Mouse (Mus musculus): ENCODE measurements around the gene Tnrc6c.

The Tnrc6c gene

GRCm38 (mm10) chr11:117638386-117638785 is 15.7 kb upstream of the Tnrc6c start:
- DNase-seq (ENCODE audit: low spot score in 2 of 2): no peak

DNA sequence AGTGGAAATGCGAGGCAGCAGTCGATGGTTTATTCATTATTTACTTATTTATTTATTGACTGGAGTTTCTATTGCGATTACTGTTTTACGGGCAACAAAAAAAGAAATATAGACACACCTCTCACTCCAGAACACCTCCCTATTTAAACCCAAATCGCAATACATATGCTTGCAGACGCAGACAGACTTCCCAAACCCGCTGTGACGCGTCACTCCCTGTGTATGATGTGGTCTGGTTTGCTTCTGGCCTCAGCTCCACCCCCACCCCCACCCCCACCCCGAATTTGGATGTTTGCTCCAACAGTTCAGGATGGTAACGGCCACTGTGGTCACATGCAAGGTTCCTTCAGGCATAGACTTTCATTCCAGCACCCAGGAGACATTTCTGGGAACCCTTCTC is 15.3 kb upstream of the Tnrc6c start:
- DNase-seq (ENCODE audit: low spot score in 2 of 2): no peak

- DNase-seq (ENCODE audit: low spot score in 2 of 2): peak; percentile 71 to 73
Observed at GRCm38 (mm10) chr11:117639331-117639970, 14.6 kb upstream of the Tnrc6c start.

DNA sequence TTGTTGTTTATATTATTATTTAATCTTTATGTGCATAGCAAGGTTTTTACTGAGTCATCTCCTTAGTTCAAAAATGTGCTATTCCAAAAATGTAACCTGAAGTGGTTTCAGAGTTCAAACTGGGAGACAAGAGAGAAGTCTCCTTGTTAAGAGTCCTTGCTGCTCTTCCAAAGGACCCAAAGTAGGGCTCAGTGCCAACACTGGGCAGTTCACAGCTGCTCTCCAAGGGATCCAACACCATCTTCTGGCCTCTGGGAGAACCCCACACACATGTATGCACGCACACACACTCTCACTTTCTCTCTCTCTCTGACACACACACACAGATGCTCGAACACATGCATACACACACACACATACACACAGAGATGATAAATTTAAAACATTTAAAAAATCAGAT is 11.9 kb upstream of the Tnrc6c start:
- DNase-seq (ENCODE audit: low spot score in 2 of 2): no peak

DNA sequence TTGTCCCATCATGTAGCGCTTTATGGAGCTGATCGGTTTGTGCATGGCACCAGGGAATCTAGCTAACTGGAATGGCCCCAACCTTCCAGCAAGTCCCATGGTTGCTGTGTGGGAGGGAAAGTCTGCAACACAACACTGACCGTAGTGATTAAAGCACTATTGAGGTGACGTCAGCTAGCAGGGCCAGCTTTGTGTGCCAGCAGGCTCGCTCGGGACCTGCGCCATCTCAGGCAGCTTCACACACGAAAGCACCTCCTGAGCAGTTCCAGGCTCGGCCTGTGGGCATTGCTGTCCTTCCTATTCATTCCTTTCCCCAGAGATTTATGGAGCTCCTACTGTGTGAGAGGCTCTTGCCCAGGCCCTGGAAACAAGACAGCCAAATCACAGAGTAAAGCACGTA is 10.8 kb upstream of the Tnrc6c start:
- no peak for DNase-seq (ENCODE audit: low spot score in 2 of 2)

DNA sequence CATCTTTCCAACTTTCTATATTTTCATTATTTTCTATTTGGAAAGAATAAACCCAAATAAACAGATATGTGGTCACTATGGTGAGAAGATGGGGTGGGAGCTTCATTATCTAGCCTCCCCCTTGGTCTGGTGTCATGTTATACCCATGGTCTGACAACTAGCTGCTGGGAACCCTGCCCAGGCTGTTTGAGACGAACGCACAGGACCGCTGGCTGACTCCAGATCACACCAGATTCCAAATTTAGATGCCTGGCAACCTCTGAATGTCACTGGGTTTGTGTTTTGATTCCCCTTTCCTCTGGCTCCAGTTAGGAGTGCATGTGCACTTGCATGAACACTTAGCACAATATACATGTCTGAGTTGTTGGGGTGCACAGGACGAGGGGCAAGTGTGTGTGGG is 7.3 kb upstream of the Tnrc6c start:
- DNase-seq (ENCODE audit: low spot score in 2 of 2): no peak

- no peak for DNase-seq (ENCODE audit: low spot score in 2 of 2)
Observed at GRCm38 (mm10) chr11:117648005-117648404, 6.1 kb upstream of the Tnrc6c start.

DNA sequence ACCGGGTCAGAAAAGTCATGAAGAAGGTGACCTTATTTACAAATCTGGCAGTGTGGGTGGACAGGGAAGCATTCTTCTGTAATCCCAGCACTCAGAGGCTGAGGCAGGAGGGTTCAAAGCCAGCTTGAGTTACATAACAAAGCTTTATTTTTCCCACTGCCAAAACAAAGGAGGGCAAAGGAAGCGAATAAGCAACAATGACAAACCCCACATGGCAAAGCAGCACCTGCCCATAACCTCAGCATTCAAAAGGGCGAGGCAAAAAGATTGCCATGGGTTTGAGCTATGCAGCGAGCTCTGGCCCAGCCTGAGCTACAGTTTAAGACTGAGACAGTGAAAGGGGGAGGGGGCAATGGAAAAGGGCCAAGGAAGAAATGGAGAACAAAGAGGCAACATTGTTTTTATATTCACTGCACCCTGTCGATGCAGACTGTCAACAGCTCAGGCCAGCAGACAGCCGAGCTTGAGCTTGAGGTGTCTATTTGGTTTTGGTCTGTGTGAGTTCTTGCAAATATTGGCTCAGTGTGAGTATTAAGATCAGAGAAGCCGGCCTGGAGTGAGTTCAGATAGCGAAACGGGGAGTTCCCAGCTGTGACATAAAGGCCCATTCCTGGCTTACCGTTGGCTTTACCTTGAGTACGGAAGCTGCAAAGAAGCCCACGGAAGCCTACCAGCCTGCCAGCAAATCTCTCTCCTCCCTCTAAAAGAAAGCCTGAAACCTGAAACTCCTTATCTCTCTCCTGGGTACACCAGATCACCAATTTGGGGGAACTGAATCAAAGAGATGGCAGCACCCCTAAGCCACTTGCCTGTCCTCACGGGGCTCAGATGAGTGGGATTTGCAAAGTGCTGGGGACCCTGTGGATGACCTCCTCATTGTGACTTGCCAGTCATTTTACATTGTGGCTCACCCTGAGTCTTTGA is 3.1 kb upstream of the Tnrc6c start:
- DNase-seq (ENCODE audit: low spot score in 2 of 2): no peak

GRCm38 (mm10) chr11:117652907-117653306 is 1.2 kb upstream of the Tnrc6c start:
- no peak for DNase-seq (ENCODE audit: low spot score in 2 of 2)

- peak; percentile 98 to 100 for DNase-seq (ENCODE audit: low spot score in 2 of 2)
Observed at GRCm38 (mm10) chr11:117654380-117654924, 363 bp downstream of the Tnrc6c start.

DNA sequence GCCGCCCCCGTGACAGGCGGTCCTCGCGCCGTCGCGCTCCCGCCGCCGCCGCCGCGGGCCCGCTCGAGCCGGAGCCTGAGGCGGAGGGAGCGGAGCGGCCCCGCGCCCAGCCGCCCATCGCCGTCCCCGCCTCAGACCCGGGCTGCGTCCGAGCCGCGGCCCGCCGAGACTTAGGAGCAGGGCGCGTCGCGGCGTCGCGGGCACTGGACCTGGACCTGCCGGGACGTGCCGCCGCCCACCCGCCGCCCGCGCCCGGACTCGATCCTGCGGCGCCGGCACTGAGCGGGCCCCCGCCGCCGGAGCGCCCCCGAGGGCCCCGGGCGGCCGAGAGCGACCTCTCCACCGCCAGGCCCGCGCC is 824 bp downstream of the Tnrc6c start:
- peak in 1 of 2 experiments; percentile 49 for DNase-seq (ENCODE audit: low spot score in 2 of 2)

GRCm38 (mm10) chr11:117655292-117656076 is 1.4 kb downstream of the Tnrc6c start:
- DNase-seq (ENCODE audit: low spot score in 2 of 2): peak; percentile 50 to 55

- no peak for DNase-seq (ENCODE audit: low spot score in 2 of 2)
Observed at GRCm38 (mm10) chr11:117656077-117656401, 1.9 kb downstream of the Tnrc6c start.

DNA sequence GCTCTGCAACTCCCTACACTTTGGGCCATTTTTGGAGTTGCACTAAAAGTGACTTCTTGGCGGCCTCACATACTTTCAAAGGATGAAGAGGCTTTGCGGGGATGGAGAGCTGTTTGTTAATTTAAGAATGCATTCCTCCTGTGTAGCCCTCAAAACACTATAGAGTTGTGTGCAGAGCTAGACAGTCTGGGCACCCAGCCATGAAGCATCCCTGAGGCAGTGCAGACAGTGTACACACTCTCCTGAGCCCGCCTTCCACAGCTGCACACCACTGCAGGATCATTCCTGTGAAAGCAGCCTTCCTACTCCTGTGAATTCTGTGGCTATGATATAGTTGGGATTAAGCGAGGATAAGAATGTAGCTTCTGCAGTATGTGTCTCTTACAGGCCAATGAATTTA is 4.9 kb downstream of the Tnrc6c start:
- DNase-seq (ENCODE audit: low spot score in 2 of 2): no peak

DNA sequence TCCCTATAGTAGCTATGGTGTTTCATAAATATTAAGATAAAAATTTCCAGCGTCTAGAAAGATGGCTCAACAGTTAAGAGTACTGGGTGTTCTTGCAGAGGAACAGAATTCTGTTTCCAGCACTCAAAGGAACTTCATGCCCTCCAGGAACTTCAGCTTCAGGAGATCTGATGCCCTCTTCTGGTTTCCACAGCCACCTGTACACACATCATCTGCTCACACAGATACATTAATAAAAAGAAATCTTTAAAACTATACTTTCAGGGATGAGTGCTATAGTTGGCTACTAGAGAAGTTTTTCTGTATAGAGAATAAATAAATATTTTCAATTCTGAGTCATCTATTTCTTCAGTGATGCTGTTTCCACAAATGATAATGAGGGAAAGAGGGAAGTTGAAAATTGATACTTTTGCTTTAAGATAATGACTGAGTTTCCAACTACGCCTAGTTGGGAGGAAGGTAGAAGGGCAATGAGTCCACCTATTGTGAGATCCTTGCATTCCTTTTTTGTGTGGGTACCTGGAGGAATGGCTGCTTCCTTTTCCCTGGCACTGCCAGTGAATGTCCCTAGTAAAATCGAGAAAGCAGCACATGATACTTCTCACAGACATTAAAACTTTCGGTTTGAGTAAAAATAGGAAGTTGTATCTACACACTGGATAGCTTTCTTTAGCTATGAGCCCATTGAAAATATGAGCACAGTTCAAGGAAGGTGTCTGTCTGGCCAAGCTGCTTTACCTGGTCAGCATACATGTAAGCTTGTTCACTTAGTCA is 9.1 kb downstream of the Tnrc6c start:
- no peak for DNase-seq (ENCODE audit: low spot score in 2 of 2)

DNA sequence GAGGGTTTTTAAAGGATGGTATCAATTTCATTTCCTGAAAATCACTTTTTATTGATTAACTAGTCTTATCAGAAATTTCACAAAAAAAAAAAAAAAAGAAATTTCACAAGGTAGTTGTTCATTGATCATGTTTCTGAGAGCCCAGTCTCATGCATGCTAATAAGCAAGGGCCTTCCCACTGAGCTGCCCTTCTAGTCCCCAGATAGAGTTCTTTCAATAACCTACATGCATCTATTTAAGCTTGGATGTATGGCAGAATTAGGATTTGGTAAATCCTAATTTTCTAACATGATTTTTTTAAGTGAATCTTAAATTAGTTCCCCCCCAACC is 9.7 kb downstream of the Tnrc6c start:
- DNase-seq (ENCODE audit: low spot score in 2 of 2): no peak

DNA sequence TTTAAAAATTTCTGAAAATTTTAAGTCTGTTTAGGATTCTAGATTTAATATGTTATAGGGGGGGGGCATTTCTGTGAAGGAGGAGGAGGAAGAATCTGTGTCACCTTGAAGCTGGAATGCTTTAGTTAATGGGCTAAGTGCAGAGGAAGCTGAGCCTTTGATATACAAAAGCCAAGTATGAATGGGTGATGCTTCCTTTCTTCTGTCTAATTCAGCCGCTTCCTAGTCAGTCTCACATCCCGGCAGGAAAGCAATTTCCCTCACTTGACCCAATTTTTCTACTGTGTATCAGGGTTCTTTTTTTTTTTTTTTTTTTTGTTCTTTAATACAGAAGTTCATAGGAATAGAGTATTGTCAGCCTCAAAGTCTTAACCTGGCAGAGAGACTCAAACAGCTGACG is 11.1 kb downstream of the Tnrc6c start:
- DNase-seq (ENCODE audit: low spot score in 2 of 2): no peak

- no peak for DNase-seq (ENCODE audit: low spot score in 2 of 2)
Observed at GRCm38 (mm10) chr11:117666563-117666962, 12.5 kb downstream of the Tnrc6c start.

GRCm38 (mm10) chr11:117667152-117667551 is 13.1 kb downstream of the Tnrc6c start:
- no peak for DNase-seq (ENCODE audit: low spot score in 2 of 2)

- no peak for DNase-seq (ENCODE audit: low spot score in 2 of 2)
Observed at GRCm38 (mm10) chr11:117667825-117668224, 13.7 kb downstream of the Tnrc6c start.

GRCm38 (mm10) chr11:117671626-117672025 is 17.5 kb downstream of the Tnrc6c start:
- DNase-seq (ENCODE audit: low spot score in 2 of 2): no peak

DNA sequence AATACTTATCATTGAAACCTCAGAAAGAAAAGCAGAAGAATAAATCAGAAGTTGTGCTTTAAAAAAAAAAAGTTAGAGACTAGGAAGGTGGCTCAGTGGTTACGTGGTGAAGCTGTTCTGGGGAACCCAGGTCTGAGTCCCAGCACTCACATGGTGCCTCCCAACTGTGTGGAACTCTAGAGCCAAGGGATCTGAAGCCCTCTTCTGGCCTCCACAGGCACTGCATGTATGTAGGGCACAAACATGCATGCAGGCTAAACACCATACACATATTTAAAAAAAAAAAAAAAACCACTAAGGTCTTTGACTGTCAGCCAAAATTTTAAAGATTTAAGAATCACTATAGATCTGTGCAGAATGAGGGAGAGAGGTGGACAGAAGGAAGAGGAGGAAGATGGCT is 20.4 kb downstream of the Tnrc6c start:
- peak in 1 of 2 experiments; percentile 16 for DNase-seq (ENCODE audit: low spot score in 2 of 2)
